Mouse (Mus musculus): ENCODE data around the gene Cdhr5.

The Cdhr5 gene

GRCm38 (mm10) chr7:141222696-141223215 lies 53.8 kb downstream of the Cdhr5 start:
- no peak for DNase-seq (ENCODE audit: low spot score)

- DNase-seq (ENCODE audit: low spot score) = no peak
Measured at GRCm38 (mm10) chr7:141222126-141222467, 54.5 kb downstream of the Cdhr5 start.

- DNase-seq (ENCODE audit: low spot score) = peak; percentile 90
Measured at GRCm38 (mm10) chr7:141221249-141222125, 55.1 kb downstream of the Cdhr5 start.

GRCm38 (mm10) chr7:141220377-141220776 lies 56.2 kb downstream of the Cdhr5 start:
- DNase-seq (ENCODE audit: low spot score) = no peak

GRCm38 (mm10) chr7:141219558-141220099 lies 57.0 kb downstream of the Cdhr5 start:
- no peak for DNase-seq (ENCODE audit: low spot score)

Data from ovary, postnatal 10 days (tissue).